Mouse (Mus musculus): Measurements from ENCODE around the gene Ms4a10. TPM values are rescaled to one million over a fixed set of nuclear protein-coding genes. Genes with fewer than 3 reads are reported as not detected.

Ms4a10 gene
- polyA plus RNA-seq (2012; rRNA removed), result 0.08 TPM in 1 of 2 replicates, not detected in the other

GRCm38 (mm10) chr19:10974238-10974865 is at the start of gene Ms4a10:
Gene Ms4a10 (minus strand): TSS chr19:10974670.

DNA sequence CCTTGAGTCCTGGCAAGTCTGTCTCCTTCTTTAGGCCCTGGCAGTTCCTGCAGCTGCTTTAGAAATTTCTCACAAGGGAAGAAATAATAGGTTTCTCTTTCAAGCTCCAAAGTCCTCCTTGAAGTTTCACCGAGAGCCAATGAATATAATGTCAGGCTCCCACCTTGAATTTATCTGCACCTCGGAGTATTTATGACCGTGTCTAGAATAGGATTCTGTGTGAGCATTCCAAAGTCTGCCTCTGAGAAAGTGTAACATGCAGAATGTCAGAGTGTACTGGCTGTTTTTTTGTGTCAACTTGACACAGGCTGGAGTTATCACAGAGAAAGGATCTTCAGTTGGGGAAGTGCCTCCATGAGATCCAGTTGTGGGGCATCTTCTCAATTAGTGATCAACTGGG is 43.4 kb upstream of the Ms4a10 start, which contains the start of gene Ms4a18:
Ms4a18 (minus strand) TSS at position 141 of the 400 bp plus-strand sequence.

DNA sequence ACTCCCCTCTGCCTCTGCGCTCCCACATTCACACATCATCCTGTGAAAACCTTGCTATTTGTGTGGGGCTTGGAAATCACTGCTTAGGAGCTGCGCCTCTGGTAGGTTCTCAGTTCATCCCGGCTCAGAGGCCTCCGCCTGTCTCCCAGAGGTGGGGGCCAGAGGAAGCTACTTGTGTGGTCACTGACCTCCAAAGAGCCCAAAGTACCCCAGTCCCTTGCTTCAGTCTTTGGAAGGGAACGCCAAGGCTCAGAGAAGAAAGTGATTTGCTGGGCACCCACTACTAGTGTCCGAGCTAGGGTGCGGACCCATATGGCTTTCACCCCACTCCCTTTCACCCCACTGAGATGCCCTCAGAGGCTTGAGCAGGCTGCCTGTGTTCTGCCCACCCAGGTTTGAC is 18.7 kb upstream of the Ms4a10 start, which contains the start of gene Ms4a15:
Ms4a15 (minus strand) TSS at position 101 of the 400 bp plus-strand sequence.

DNA sequence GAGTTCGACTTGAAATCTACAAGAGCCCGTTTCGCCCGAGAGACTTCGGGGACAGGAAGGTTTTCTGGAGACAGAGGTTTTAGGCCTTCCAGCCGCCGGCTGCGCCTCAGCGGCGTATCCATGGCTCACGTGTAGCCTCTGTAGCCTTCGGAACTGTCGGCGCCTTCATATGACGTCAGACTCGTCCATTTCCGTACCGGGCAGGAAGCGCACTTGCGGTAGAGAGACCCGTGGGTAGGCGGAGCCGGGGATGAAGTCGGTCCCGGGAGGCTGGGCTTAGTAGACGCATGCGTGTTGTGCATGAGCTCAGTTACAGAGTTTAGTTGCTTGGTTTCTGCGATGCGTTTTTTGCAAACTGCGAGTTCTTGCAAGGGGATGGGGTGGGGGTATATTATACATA is 25.4 kb downstream of the Ms4a10 start, which contains the start of gene Ccdc86:
Ccdc86 (minus strand) TSS at position 155 of the 400 bp plus-strand sequence.

GRCm38 (mm10) chr19:10937110-10937563 is 37.3 kb downstream of the Ms4a10 start, which contains the start of gene Ptgdr2:
Gene Ptgdr2 (plus strand): TSS chr19:10937160.

GRCm38 (mm10) chr19:10920532-10920931 is 53.9 kb downstream of the Ms4a10 start, which contains the start of gene Zp1:
Gene Zp1 (minus strand): TSS chr19:10920632.

Other genes starting within 250 kb of the Ms4a10 start
- gene Cd5, start 235.7 kb downstream of the Ms4a10 start, polyA plus RNA-seq (2012; rRNA removed), result 0.10 and 0.18 TPM in 2 replicates
- gene Cd6, start 144.6 kb downstream of the Ms4a10 start, polyA plus RNA-seq (2012; rRNA removed), result 0.03 TPM in 1 of 2 replicates, not detected in the other
- 1.8 and 2.6 TPM in 2 replicates for gene Slc15a3, start 134.9 kb downstream of the Ms4a10 start, polyA plus RNA-seq (2012; rRNA removed)
- 234 and 238 TPM in 2 replicates for gene Tmem132a, start 104.7 kb downstream of the Ms4a10 start, polyA plus RNA-seq (2012; rRNA removed)
- gene Tmem109, start 92.7 kb downstream of the Ms4a10 start, polyA plus RNA-seq (2012; rRNA removed), result 39.1 and 49.6 TPM in 2 replicates
- gene Prpf19, start 79.4 kb downstream of the Ms4a10 start, polyA plus RNA-seq (2012; rRNA removed), result 331 and 345 TPM in 2 replicates
- gene Zp1, start 54.0 kb downstream of the Ms4a10 start, polyA plus RNA-seq (2012; rRNA removed), result 0.07 and 0.10 TPM in 2 replicates
- gene Ptgdr2, start 37.5 kb downstream of the Ms4a10 start, polyA plus RNA-seq (2012; rRNA removed), result 0.23 and 0.28 TPM in 2 replicates
- 5.2 and 6.1 TPM in 2 replicates for gene Ccdc86, start 25.4 kb downstream of the Ms4a10 start, polyA plus RNA-seq (2012; rRNA removed)
- gene Ms4a15, start 18.6 kb upstream of the Ms4a10 start, polyA plus RNA-seq (2012; rRNA removed), result not detected in 2 replicates
- gene Ms4a18, start 43.4 kb upstream of the Ms4a10 start, polyA plus RNA-seq (2012; rRNA removed), result not detected in 2 replicates
- gene Ms4a8a, start 106.4 kb upstream of the Ms4a10 start, polyA plus RNA-seq (2012; rRNA removed), result not detected in 2 replicates
- gene 1700017D01Rik, start 156.2 kb upstream of the Ms4a10 start, polyA plus RNA-seq (2012; rRNA removed), result not detected in 2 replicates
- gene 1700025F22Rik, start 190.7 kb upstream of the Ms4a10 start, polyA plus RNA-seq (2012; rRNA removed), result not detected in 2 replicates
- gene Ms4a13, start 222.1 kb upstream of the Ms4a10 start, polyA plus RNA-seq (2012; rRNA removed), result not detected in 2 replicates

All from central nervous system, embryonic 14 days (tissue).